ENCODE assay signal across 21 mouse cellular contexts in genomic region chr4:80515087-80515486, GRCm38 (mm10).
"Had no signal": no experiment of that assay in that cellular context is flagged by ENCODE, and none has a peak within 500 bp of the region (broad histone marks: within the 10 kb centered on the region; RNA-seq: fewer than 3 reads in every experiment).

No protein-coding gene starts in this region.

- H3K36me3 ChIP-seq: liver, embryonic 13.5 days; liver, embryonic 15.5 days; lung, embryonic 15.5 days; midbrain, embryonic 12.5 days; neural tube, embryonic 13.5 days had no signal

- H3K27me3 ChIP-seq: liver, embryonic 13.5 days; liver, embryonic 15.5 days; lung, embryonic 15.5 days; megakaryocyte, embryonic 14.5 days; midbrain, embryonic 12.5 days; neural tube, embryonic 13.5 days had no signal

- H3K4me2 ChIP-seq: liver, embryonic 11.5 days; liver, embryonic 13.5 days; liver, embryonic 15.5 days; lung, embryonic 15.5 days; midbrain, embryonic 12.5 days; neural tube, embryonic 13.5 days had no signal

- DNase-seq: liver, embryonic 13.5 days; liver, postnatal 0 days; lung, adult 2 months; lung, postnatal 14 days; lung, postnatal 36 days; retina, postnatal 1 day; right cerebral cortex, adult 18-20 months; right cerebral cortex, postnatal 25 days; right cerebral cortex, postnatal 4 days; spleen, adult 18-20 months; thymus, adult 18-20 months; thymus, postnatal 14 days; thymus, postnatal 36 days had no signal

- H3K9ac ChIP-seq: liver, embryonic 13.5 days; liver, embryonic 15.5 days; liver, postnatal 0 days; lung, embryonic 15.5 days; midbrain, embryonic 12.5 days; neural tube, embryonic 13.5 days had no signal

- H3K9me3 ChIP-seq: liver, embryonic 13.5 days; liver, embryonic 15.5 days; lung, embryonic 15.5 days; megakaryocyte, embryonic 14.5 days; midbrain, embryonic 12.5 days; neural tube, embryonic 13.5 days had no signal

- ATAC-seq: liver, postnatal 0 days; lung, postnatal 0 days had no signal

- H3K27ac ChIP-seq: liver, embryonic 13.5 days; liver, embryonic 15.5 days; lung, embryonic 15.5 days; macrophage; midbrain, embryonic 12.5 days; neural tube, embryonic 13.5 days had no signal

- H3K4me1 ChIP-seq: liver, embryonic 13.5 days; liver, embryonic 15.5 days; lung, embryonic 15.5 days; megakaryocyte, embryonic 14.5 days had no signal

- H3K4me3 ChIP-seq: liver, embryonic 13.5 days; liver, embryonic 15.5 days; lung, embryonic 15.5 days; megakaryocyte, embryonic 14.5 days; midbrain, embryonic 12.5 days; neural tube, embryonic 13.5 days had no signal
